Mouse (Mus musculus) heart, adult 11 months (tissue): ENCODE results near the gene Dcps.

Experiments
- DNase-seq: peaks from one replicate; pipeline ENCODE4 v3.0.0; 2022

Gene Dcps

GRCm38 (mm10) chr9:35175251-35176123 is at the start of gene Dcps:
Gene Dcps, minus strand, starts transcription at chr9:35176061.
- DNase-seq, result peak; percentile 99

- DNase-seq, result no peak
Measured at GRCm38 (mm10) chr9:35223466-35223865, 47.6 kb upstream of the Dcps start.

GRCm38 (mm10) chr9:35217963-35218362 is 42.1 kb upstream of the Dcps start:
- DNase-seq, result no peak

GRCm38 (mm10) chr9:35211573-35212511 is 36.0 kb upstream of the Dcps start:
- DNase-seq, result peak; percentile 79

- DNase-seq, result peak; percentile 100
Measured at GRCm38 (mm10) chr9:35210542-35211474, 34.9 kb upstream of the Dcps start, which contains the start of gene Foxred1. Gene Foxred1, minus strand, starts transcription at chr9:35211055.

- DNase-seq, result no peak
Measured at GRCm38 (mm10) chr9:35204421-35204820, 28.6 kb upstream of the Dcps start.

- DNase-seq, result no peak
Measured at GRCm38 (mm10) chr9:35203536-35203935, 27.7 kb upstream of the Dcps start.

- DNase-seq, result no peak
Measured at GRCm38 (mm10) chr9:35200529-35201060, 24.7 kb upstream of the Dcps start.

- DNase-seq, result peak; percentile 99
Measured at GRCm38 (mm10) chr9:35199772-35200471, 24.1 kb upstream of the Dcps start, which contains the start of the genes Srpr and Tirap. Gene Srpr, plus strand, starts transcription at chr9:35200175. Gene Tirap, minus strand, starts transcription at chr9:35200291.

GRCm38 (mm10) chr9:35198945-35199771 is 23.3 kb upstream of the Dcps start:
- DNase-seq, result no peak

GRCm38 (mm10) chr9:35198351-35198750 is 22.5 kb upstream of the Dcps start:
- DNase-seq, result no peak

GRCm38 (mm10) chr9:35197625-35198024 is 21.8 kb upstream of the Dcps start:
- DNase-seq, result peak; percentile 64

GRCm38 (mm10) chr9:35194048-35194447 is 18.2 kb upstream of the Dcps start:
- DNase-seq, result no peak

GRCm38 (mm10) chr9:35192983-35193542 is 17.2 kb upstream of the Dcps start:
- DNase-seq, result peak; percentile 63

- peak; percentile 90 for DNase-seq
Measured at GRCm38 (mm10) chr9:35188700-35189099, 12.8 kb upstream of the Dcps start.

GRCm38 (mm10) chr9:35187351-35187903 is 11.6 kb upstream of the Dcps start:
- peak; percentile 89 for DNase-seq

- DNase-seq, result no peak
Measured at GRCm38 (mm10) chr9:35186430-35186829, 10.6 kb upstream of the Dcps start.

- peak; percentile 94 for DNase-seq
Measured at GRCm38 (mm10) chr9:35183359-35183758, 7.5 kb upstream of the Dcps start.

- no peak for DNase-seq
Measured at GRCm38 (mm10) chr9:35182832-35183231, 7.0 kb upstream of the Dcps start.
